Mouse (Mus musculus): ENCODE measurements at regions not wholly inside any gene's neighbourhood (a gene's known extent, or its start where the extent isn't known, plus 50 kb on each side); places are given as distances from the start of the nearest gene placed in this dataset.

DNA sequence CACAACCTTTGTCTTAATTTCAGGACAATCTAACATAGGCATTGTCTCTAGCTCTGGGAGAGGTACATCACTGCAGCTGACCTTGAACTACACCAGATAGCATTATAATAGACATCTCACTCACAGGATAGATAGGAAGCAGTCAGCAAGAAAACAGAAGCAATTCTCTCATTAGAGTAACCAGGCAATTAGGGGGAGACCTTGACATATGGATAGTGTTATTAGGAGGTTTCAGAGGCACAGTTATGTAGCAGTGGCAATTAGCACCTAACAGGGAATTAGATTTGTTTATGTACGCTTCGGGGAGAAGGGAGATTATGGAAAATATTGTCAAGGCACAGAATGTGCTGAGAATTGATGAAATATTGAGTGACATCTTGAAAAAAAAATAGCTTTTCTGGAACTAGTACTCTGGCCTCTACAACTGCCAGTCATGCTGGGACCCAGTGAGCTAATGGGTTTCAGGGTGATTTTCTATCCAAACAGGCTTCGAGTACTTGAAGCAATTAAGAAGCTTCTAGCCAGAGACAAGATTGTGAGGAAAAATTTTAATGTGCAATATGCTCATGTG, 216.8 kb upstream of the Aco1 start:
- no peak for DNase-seq

GRCm38 (mm10) chr4:39926594-39926993, 216.3 kb upstream of the Aco1 start:
- no peak for DNase-seq

DNA sequence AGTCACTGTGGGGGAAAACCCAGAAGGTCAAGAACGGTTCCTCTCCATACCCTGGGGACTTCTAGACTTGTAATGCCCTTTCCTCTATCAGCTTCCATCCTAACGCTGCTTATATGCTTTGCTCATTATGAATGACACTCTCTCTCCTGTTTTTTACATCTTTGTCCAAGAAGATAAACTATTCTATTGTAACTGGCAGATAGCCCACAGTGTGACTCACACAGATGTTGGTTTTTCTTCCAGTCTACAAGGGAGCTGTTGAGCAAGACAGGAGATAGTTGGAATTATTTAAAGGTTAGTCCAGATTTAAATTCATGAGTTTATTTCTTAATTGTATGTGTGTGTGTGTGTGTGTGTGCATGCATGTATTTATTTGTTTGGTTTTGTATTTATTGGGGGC, 214.4 kb upstream of the Aco1 start:
- no peak for DNase-seq

GRCm38 (mm10) chr4:39934025-39934708, 208.7 kb upstream of the Aco1 start:
- DNase-seq = no peak

DNA sequence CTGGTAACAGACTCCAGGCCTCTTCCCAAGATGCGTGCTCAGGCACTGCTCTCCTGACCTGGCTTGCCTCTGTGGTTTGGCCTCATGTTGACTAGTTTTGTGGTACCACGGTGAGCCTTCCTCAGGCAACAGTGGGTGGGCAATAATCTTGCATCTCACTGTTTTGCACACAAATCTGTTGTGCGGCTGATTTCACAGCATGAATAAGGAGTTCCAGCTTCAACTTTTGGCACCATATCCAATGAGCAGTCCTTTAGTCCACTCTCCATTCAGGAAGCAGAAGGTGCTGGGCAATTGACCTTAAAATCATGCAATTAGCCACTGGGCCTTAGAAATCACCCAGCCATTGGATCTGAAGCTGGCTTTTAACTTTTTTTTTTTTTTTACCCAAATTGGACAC, 184.2 kb upstream of the Aco1 start:
- no peak for DNase-seq

GRCm38 (mm10) chr4:39967938-39968337, 174.9 kb upstream of the Aco1 start:
- no peak for DNase-seq

- DNase-seq = no peak
Measured at GRCm38 (mm10) chr4:39991358-39991757, 151.5 kb upstream of the Aco1 start.

DNA sequence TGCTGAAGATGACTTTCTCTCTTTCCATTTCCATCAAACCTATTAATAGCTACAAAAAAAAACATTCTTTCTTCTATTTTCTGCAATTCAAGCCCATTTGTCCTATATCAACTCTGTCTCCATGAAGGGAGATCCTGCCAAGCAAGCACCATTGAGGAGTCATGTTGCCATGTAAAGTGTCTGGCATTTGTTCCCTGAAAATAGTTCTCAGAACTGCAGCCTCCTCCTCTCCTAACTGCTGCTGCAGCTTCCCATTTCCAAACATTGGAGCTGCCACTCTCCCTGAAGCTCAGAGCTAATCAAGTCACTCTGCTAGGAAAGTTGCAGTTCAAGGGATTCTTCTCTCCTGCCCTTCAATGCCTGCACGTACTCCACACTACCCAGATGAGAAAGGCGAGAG, 151.0 kb upstream of the Aco1 start:
- no peak for DNase-seq

- no peak for DNase-seq
Measured at GRCm38 (mm10) chr4:39998771-39999422, 144.0 kb upstream of the Aco1 start.

DNA sequence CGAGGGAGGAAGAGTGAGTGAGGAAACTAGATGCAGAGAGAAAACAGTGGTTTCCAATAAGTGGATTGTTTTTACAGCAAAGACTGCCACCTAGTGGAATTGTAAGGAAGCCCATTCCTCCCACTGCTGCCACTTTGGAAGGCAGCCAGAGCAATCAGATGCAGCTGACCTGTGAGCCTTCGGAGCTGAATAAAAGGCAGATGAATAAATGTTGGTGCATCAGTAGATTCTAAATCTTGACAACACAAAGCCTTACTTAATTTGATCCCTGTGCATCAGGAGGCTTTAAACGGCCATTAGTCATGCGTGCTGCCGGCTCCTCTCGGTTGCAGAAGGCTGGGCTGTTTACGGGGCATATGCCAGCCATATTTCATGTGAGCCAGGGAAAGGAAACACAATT, 128.2 kb upstream of the Aco1 start:
- peak; percentile 12 for DNase-seq

GRCm38 (mm10) chr4:40016856-40017255, 126.0 kb upstream of the Aco1 start:
- DNase-seq = no peak

- no peak for DNase-seq
Measured at GRCm38 (mm10) chr4:40018208-40018607, 124.7 kb upstream of the Aco1 start.

DNA sequence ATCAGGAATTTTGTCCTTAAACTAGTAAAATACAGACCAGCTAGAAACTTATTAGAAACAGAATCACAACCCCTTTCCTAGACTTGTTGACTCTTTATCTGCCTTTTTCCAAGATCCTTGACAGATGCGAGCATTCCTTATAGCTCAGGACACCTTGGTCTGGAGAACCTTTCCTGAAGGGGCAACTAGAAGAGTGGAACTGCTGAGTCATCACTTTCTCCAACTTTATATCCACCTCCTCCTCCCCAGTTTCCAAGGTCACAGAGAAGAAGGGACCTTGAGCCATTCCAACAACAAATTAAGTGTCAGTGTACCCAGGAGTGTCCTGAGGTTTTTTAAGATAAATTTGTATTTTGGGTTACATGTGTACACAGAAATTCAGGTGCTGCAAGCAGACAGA, 111.5 kb upstream of the Aco1 start:
- DNase-seq = no peak

GRCm38 (mm10) chr4:40047846-40048245, 95.0 kb upstream of the Aco1 start:
- no peak for DNase-seq

GRCm38 (mm10) chr4:40049086-40049485, 93.8 kb upstream of the Aco1 start:
- DNase-seq = no peak

DNA sequence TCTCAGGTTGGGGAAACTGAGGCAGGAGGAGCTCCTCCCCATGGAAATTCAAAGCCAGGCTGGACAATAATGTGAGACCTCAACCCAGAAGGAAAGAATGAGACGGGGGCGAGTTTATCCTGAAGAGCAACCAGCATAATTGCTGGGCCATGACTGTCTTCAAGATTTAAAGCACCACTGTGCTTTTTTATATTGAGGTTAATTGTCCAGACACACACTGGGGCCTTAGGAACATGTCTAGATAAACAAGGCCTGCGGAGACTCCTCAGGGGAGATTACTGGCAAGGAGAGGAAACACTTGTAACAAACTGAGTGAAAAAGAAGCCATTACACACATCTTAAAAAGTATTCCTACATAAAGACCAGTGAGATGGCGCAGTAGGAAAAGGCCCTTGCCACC, 91.0 kb upstream of the Aco1 start:
- no peak for DNase-seq

DNA sequence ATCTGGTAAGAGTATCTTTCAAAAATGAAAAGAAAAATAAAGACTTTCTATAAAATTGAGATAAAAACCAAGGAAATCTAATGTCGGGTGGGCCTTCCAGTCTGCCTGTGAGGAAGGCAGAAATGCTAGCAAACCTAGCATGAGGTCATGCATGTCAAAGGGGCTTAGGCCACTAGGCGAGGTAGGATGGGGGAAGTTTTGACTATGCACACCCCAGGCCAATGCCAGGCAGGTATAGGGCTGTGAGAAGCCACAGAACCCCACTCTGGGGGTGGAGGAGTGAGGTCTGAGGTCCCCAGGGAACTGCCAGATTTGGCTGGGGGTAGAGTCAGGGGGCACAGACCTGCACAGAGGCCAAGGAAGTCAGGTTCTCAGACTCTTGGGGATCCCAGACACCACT, 89.5 kb upstream of the Aco1 start:
- no peak for DNase-seq

DNA sequence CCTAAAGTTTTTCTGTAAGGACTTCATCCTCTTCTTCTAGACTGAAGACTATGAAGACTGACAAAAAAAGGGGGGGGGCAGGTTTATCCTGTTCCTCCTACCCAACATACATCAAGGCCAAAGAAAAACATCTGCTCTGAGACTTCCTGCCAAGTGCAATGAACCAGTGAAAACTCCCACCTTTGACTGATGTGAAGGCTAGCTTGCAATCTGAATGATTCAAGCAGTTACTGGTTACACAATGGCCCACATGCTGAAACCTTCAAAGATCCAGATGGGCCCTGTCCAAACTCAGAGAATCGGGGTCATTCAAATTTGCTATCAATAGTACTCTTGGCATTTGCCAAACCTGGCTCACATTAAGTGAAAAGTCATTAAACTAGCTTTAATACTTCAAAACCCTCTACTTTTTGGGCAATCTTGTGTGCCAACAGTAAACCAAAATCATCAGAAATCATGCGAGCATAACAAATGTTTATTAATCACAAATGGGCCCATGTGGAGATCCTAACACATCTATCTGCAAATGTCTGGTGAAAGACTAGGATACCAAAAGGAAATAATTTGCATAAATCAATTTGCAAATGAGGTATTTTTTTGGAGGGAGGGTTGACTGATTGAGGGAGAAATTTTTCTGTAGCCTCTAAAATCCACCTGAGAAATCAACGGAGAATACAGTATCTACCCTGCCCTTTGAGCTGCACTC, 79.0 kb upstream of the Aco1 start:
- DNase-seq = no peak

DNA sequence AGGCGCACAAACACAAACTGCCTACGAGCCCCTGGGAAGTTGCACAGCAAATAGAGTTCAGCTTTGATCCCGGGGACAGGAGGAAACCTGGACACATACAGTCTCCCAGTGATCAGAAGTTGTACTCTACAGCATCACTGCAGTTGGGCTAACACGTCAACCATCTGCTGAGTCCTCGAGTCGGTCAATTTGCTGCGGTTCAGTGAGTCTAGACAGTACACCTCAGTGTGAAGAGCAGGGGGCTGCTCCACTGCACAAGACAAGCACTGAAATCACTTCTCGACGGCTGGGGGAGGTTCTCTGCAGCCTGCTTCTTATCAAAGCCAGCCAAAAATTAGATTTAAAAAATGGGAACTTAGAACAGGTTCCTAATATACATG, 78.4 kb upstream of the Aco1 start:
- no peak for DNase-seq

DNA sequence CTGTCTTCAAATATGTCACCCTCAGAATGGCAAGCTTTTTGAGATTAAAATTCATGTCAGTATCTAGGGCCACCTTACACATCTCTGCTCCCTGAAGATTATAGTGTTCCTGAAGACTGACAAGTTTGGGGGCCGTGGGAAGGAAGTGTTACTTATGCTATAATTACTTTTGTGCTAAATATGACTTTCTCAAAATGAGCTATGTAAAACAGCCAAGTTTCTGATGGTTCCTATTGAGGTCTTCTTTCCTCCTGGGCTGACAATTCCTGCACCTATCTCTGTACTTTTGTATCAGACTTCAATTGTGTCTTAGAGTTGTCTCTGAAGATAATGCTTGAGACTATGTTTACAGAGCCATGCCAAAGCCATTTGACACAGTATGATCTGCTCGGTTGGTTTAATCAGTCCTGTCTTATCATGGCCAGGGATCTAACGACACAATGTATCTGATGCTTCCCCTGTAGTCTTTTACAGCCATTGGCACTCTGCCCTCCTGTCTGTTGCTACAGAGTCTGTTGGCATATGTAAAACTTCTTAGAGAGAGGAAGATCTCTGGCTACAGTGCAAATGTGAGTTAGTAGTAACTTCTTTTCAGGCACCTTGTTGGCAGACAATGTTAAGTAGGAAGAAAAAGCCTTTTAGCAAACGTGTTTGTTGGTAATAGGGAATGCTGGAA, 71.8 kb upstream of the Aco1 start:
- no peak for DNase-seq

GRCm38 (mm10) chr4:40081035-40081434, 61.8 kb upstream of the Aco1 start:
- no peak for DNase-seq

GRCm38 (mm10) chr4:40090295-40090694, 52.6 kb upstream of the Aco1 start:
- no peak for DNase-seq

Measured in thymus, postnatal 4 days (tissue).